Mouse (Mus musculus) monocyte, adult 5-6 weeks (primary cell): Measurements from ENCODE around the gene Plcb2. TPM values are rescaled to one million over a fixed set of nuclear protein-coding genes. Genes with fewer than 3 reads are reported as not detected.

Experiments
- ATAC-seq: fragments of 153-309, 156-312 bp; replicated peaks from 2 replicates; pipeline ENCODE4 v1.8.0; 2017; ENCODE audit warnings: mild to moderate bottlenecking; ENCODE audit not compliant: low TSS enrichment, insufficient number of reproducible peaks, severe bottlenecking, poor library complexity, low FRiP score
- total RNA-seq: library from RNA; stranded (forward); fragments of 200-1000, 200-491, 200-594 nt; gene quantifications from 3 replicates; pipeline ENCODE4 v1.2.3, GENCODE M21; 2017

The Plcb2 gene
- total RNA-seq, 1 experiment from 2014 or later: 32.8 TPM

GRCm38 (mm10) chr2:118754143-118754542 lies 25.9 kb upstream of the Plcb2 start:
- no peak for ATAC-seq

GRCm38 (mm10) chr2:118752792-118753108 lies 24.5 kb upstream of the Plcb2 start:
- no peak for ATAC-seq

GRCm38 (mm10) chr2:118751896-118752791 lies 23.9 kb upstream of the Plcb2 start:
- ATAC-seq: no peak

GRCm38 (mm10) chr2:118750476-118750875 lies 22.2 kb upstream of the Plcb2 start:
- ATAC-seq: no peak

- ATAC-seq: no peak
These were observed 21.2 kb upstream of the Plcb2 start for GRCm38 (mm10) chr2:118749341-118749884.

GRCm38 (mm10) chr2:118747301-118747960 lies 19.2 kb upstream of the Plcb2 start:
- ATAC-seq: no peak

GRCm38 (mm10) chr2:118745915-118746901 lies 18.0 kb upstream of the Plcb2 start:
- 0 out of 2 replicates have a peak, but pooled peaks have one; percentile 16 for ATAC-seq

- peak; percentile 76 for ATAC-seq
These were observed 17.1 kb upstream of the Plcb2 start, which contains the start of gene Inafm2 for GRCm38 (mm10) chr2:118745232-118745884. Inafm2 (plus strand) TSS chr2:118745758.

GRCm38 (mm10) chr2:118744621-118745020 lies 16.4 kb upstream of the Plcb2 start:
- ATAC-seq: no peak

- peak; percentile 50 for ATAC-seq
These were observed 15.2 kb upstream of the Plcb2 start for GRCm38 (mm10) chr2:118743261-118743943.

GRCm38 (mm10) chr2:118741183-118741582 lies 12.9 kb upstream of the Plcb2 start:
- no peak for ATAC-seq

GRCm38 (mm10) chr2:118740341-118740740 lies 12.1 kb upstream of the Plcb2 start:
- ATAC-seq: no peak

- no peak for ATAC-seq
These were observed 5.1 kb upstream of the Plcb2 start for GRCm38 (mm10) chr2:118733341-118733740.

GRCm38 (mm10) chr2:118731981-118732380 lies 3.7 kb upstream of the Plcb2 start:
- ATAC-seq: no peak

- 0 out of 2 replicates have a peak, but pooled peaks have one; percentile 37 for ATAC-seq
These were observed 2.3 kb upstream of the Plcb2 start for GRCm38 (mm10) chr2:118730622-118730915.

- no peak for ATAC-seq
These were observed 1.8 kb upstream of the Plcb2 start for GRCm38 (mm10) chr2:118729816-118730621.

GRCm38 (mm10) chr2:118729194-118729593 lies 956 bp upstream of the Plcb2 start:
- ATAC-seq: peak; percentile 16; the same call in 1 of the 2 replicates
